22 mouse cellular contexts compared by ENCODE assay signal in genomic region chr12:97157748-97158147, GRCm38 (mm10).
DNase-seq lines count a peak whose midpoint lies in the region; ATAC-seq lines count a peak whose summit lies in the region.
"Had no signal": no experiment of that assay in that cellular context is flagged by ENCODE, and none has a peak within 500 bp of the region (broad histone marks: within the 10 kb centered on the region; RNA-seq: fewer than 3 reads in every experiment).

No protein-coding gene starts in this region.

- no peak overlapping the region for H3K4me2 ChIP-seq in forebrain, embryonic 15.5 days (replicated peaks)
- no peak overlapping the region for H3K4me2 ChIP-seq in forebrain, embryonic 12.5 days
- no peak overlapping the region for H3K4me2 ChIP-seq in kidney, embryonic 14.5 days (replicated peaks; ENCODE audit: low read depth, low read length)
- no peak overlapping the region for H3K4me2 ChIP-seq in kidney, embryonic 16.5 days (replicated peaks; ENCODE audit: low read depth, low read length)
- H3K4me2 ChIP-seq: embryonic facial prominence, embryonic 13.5 days; embryonic facial prominence, embryonic 15.5 days; forebrain, embryonic 13.5 days had no signal

- H3K27ac ChIP-seq in forebrain, embryonic 15.5 days (replicated peaks) = peak overlapping the region; percentile 57
- H3K27ac ChIP-seq in forebrain, embryonic 12.5 days = no peak overlapping the region
- H3K27ac ChIP-seq in kidney, embryonic 14.5 days (ENCODE audit: low read depth, low read length) = no peak overlapping the region
- H3K27ac ChIP-seq in kidney, embryonic 16.5 days (ENCODE audit: low read length) = peak overlapping the region; percentile 65; the same call in 1 of the 2 replicates
- H3K27ac ChIP-seq: embryonic facial prominence, embryonic 13.5 days; embryonic facial prominence, embryonic 15.5 days; forebrain, embryonic 10.5 days; forebrain, embryonic 13.5 days had no signal

- H3K4me1 ChIP-seq in forebrain, embryonic 15.5 days = no peaks in the 10 kb centered on the region
- no peaks in the 10 kb centered on the region for H3K4me1 ChIP-seq in forebrain, embryonic 12.5 days
- H3K4me1 ChIP-seq in kidney, embryonic 14.5 days (ENCODE audit: control insufficient read depth, insufficient read depth, low read length) = peaks cover 17% of the 10 kb centered on the region
- peaks cover 18% of the 10 kb centered on the region for H3K4me1 ChIP-seq in kidney, embryonic 16.5 days (ENCODE audit: insufficient read depth, low read length)
- H3K4me1 ChIP-seq: embryonic facial prominence, embryonic 13.5 days; embryonic facial prominence, embryonic 15.5 days; forebrain, embryonic 10.5 days; forebrain, embryonic 13.5 days had no signal

- H3K4me3 ChIP-seq in forebrain, embryonic 15.5 days = no peak overlapping the region
- H3K4me3 ChIP-seq in forebrain, embryonic 12.5 days (replicated peaks) = no peak overlapping the region
- H3K4me3 ChIP-seq in kidney, embryonic 14.5 days (ENCODE audit: low read length) = no peak overlapping the region
- H3K4me3 ChIP-seq in kidney, embryonic 16.5 days (ENCODE audit: low read length) = no peak overlapping the region
- H3K4me3 ChIP-seq: embryonic facial prominence, embryonic 13.5 days; embryonic facial prominence, embryonic 15.5 days; erythroblast, embryonic 14.5 days; forebrain, embryonic 10.5 days; forebrain, embryonic 13.5 days had no signal

- H3K9me3 ChIP-seq in forebrain, embryonic 15.5 days = no peaks in the 10 kb centered on the region
- no peaks in the 10 kb centered on the region for H3K9me3 ChIP-seq in forebrain, embryonic 12.5 days
- no peaks in the 10 kb centered on the region for H3K9me3 ChIP-seq in kidney, embryonic 14.5 days (ENCODE audit: control insufficient read depth, low read length)
- no peaks in the 10 kb centered on the region for H3K9me3 ChIP-seq in kidney, embryonic 16.5 days (ENCODE audit: low read length)
- H3K9me3 ChIP-seq: embryonic facial prominence, embryonic 13.5 days; embryonic facial prominence, embryonic 15.5 days; forebrain, embryonic 10.5 days; forebrain, embryonic 13.5 days had no signal

- DNase-seq in kidney, postnatal 14 days = no peak
- DNase-seq in kidney, postnatal 10 days = no peak
- DNase-seq in 416B (ENCODE audit: low read depth) = peak; percentile 14
- no peak for DNase-seq in left cerebral cortex, postnatal 10 days (ENCODE audit: extremely low spot score in 1 of 2, low spot score in 2 of 2)
- DNase-seq: adrenal gland, adult 2 months; adrenal gland, postnatal 10 days; adrenal gland, postnatal 25 days; cerebellum, adult 11 months; cerebellum, adult 18-20 months; cerebellum, adult 8-10 months; cerebellum, adult 9-11 months; cerebellum, postnatal 14 days; cerebellum, postnatal 36 days had no signal

- no peak overlapping the region for H3K9ac ChIP-seq in forebrain, embryonic 15.5 days (replicated peaks)
- no peak overlapping the region for H3K9ac ChIP-seq in forebrain, embryonic 12.5 days
- H3K9ac ChIP-seq in kidney, embryonic 14.5 days (ENCODE audit: low read depth, low read length) = no peak overlapping the region
- no peak overlapping the region for H3K9ac ChIP-seq in kidney, embryonic 16.5 days (replicated peaks; ENCODE audit: low read length)
- H3K9ac ChIP-seq: embryonic facial prominence, embryonic 13.5 days; embryonic facial prominence, embryonic 15.5 days; forebrain, embryonic 13.5 days had no signal

- intact Hi-C loops in left cerebral cortex, postnatal 10 days (cut with DNase I) = no loop called here

- no peaks in the 10 kb centered on the region for H3K27me3 ChIP-seq in forebrain, embryonic 15.5 days
- H3K27me3 ChIP-seq in forebrain, embryonic 12.5 days = no peaks in the 10 kb centered on the region
- no peaks in the 10 kb centered on the region for H3K27me3 ChIP-seq in kidney, embryonic 14.5 days (ENCODE audit: control insufficient read depth, insufficient read depth, low read length)
- no peaks in the 10 kb centered on the region for H3K27me3 ChIP-seq in kidney, embryonic 16.5 days (ENCODE audit: insufficient read depth, low read length)
- H3K27me3 ChIP-seq: embryonic facial prominence, embryonic 13.5 days; embryonic facial prominence, embryonic 15.5 days; forebrain, embryonic 13.5 days had no signal

- no peak for ATAC-seq in forebrain, embryonic 15.5 days (replicated peaks)
- ATAC-seq in forebrain, embryonic 12.5 days (ENCODE audit: low FRiP score) = no peak
- peak; percentile 56; the same call in 1 of the 2 replicates for ATAC-seq in kidney, embryonic 14.5 days (ENCODE audit: low FRiP score, low TSS enrichment)
- ATAC-seq in kidney, embryonic 16.5 days (ENCODE audit: low FRiP score, low TSS enrichment) = peak; percentile 53; the same call in 1 of the 2 replicates
- ATAC-seq: forebrain, embryonic 13.5 days had no signal

- no peaks in the 10 kb centered on the region for H3K36me3 ChIP-seq in forebrain, embryonic 15.5 days
- no peaks in the 10 kb centered on the region for H3K36me3 ChIP-seq in forebrain, embryonic 12.5 days (replicated peaks)
- H3K36me3 ChIP-seq in kidney, embryonic 14.5 days (ENCODE audit: control insufficient read depth, insufficient read depth, low read length) = no peaks in the 10 kb centered on the region
- H3K36me3 ChIP-seq in kidney, embryonic 16.5 days (ENCODE audit: insufficient read depth, low read length) = no peaks in the 10 kb centered on the region
- H3K36me3 ChIP-seq: embryonic facial prominence, embryonic 13.5 days; embryonic facial prominence, embryonic 15.5 days; forebrain, embryonic 10.5 days had no signal

Comparison
In these comparisons a context has a peak if more than half of its experiments do, and no peak if none do; other contexts are left out.
1. H3K27ac ChIP-seq: peak in forebrain, embryonic 15.5 days (single experiment) and kidney, embryonic 16.5 days (single experiment); none in forebrain, embryonic 12.5 days (single experiment) and kidney, embryonic 14.5 days (single experiment).
2. ATAC-seq: peak in kidney, embryonic 14.5 days (single experiment) and kidney, embryonic 16.5 days (single experiment); none in forebrain, embryonic 15.5 days (single experiment) and forebrain, embryonic 12.5 days (single experiment).